Mouse (Mus musculus) brain, embryonic 14.5 days (tissue): Measurements from ENCODE around the gene Plac9a.

Experiments used
- CTCF ChIP-seq: fragments of 200-500 bp; IDR thresholded peaks from 2 replicates; pipeline ENCODE4 v1.5.1; 2012; ENCODE audit warnings: inconsistent platforms, mild to moderate bottlenecking, moderate library complexity, borderline replicate concordance; ENCODE audit not compliant: insufficient read depth, insufficient read length; ENCODE audit errors: extremely low read depth
- POLR2A ChIP-seq: fragments of 200-500 bp; IDR thresholded peaks from 2 replicates; pipeline ENCODE4 v1.6.1; 2012; ENCODE audit warnings: mild to moderate bottlenecking, inconsistent platforms, borderline replicate concordance; ENCODE audit not compliant: poor library complexity, insufficient read depth, insufficient read length, severe bottlenecking; ENCODE audit errors: extremely low read depth

- TF ChIP-seq CTCF (no peak), POLR2A (no peak)
Measured at GRCm38 (mm10) chr14:25867834-25868233, 35.1 kb downstream of the Plac9a start.
